Mouse (Mus musculus): ENCODE data around the gene Pnpo.

The Pnpo gene

GRCm38 (mm10) chr11:96969746-96970145 lies 26.0 kb upstream of the Pnpo start:
- in situ Hi-C loops (cut with MboI, MseI), result no loop called here

GRCm38 (mm10) chr11:96969280-96969722 lies 25.5 kb upstream of the Pnpo start:
- in situ Hi-C loops (cut with MboI, MseI), result no loop called here

- in situ Hi-C loops (cut with MboI, MseI), result no loop called here
These were observed 24.7 kb upstream of the Pnpo start for GRCm38 (mm10) chr11:96968476-96968875.

- in situ Hi-C loops (cut with MboI, MseI), result no loop called here
These were observed 23.9 kb upstream of the Pnpo start for GRCm38 (mm10) chr11:96967544-96968269.

- in situ Hi-C loops (cut with MboI, MseI), result no loop called here
These were observed 23.2 kb upstream of the Pnpo start for GRCm38 (mm10) chr11:96966914-96967543.

GRCm38 (mm10) chr11:96966172-96966571 lies 22.4 kb upstream of the Pnpo start:
- in situ Hi-C loops (cut with MboI, MseI), result no loop called here

- in situ Hi-C loops (cut with MboI, MseI), result no loop called here
These were observed 19.8 kb upstream of the Pnpo start for GRCm38 (mm10) chr11:96963580-96963979.

- in situ Hi-C loops (cut with MboI, MseI), result no loop called here
These were observed 13.4 kb upstream of the Pnpo start for GRCm38 (mm10) chr11:96957061-96957805.

GRCm38 (mm10) chr11:96956009-96956724 lies 12.4 kb upstream of the Pnpo start:
- in situ Hi-C loops (cut with MboI, MseI), result no loop called here

- in situ Hi-C loops (cut with MboI, MseI), result no loop called here
These were observed 11.3 kb upstream of the Pnpo start for GRCm38 (mm10) chr11:96955094-96955493.

- in situ Hi-C loops (cut with MboI, MseI), result no loop called here
These were observed 9.1 kb upstream of the Pnpo start for GRCm38 (mm10) chr11:96952896-96953295.

- in situ Hi-C loops (cut with MboI, MseI), result no loop called here
These were observed 8.6 kb upstream of the Pnpo start for GRCm38 (mm10) chr11:96952426-96952825.

- in situ Hi-C loops (cut with MboI, MseI), result no loop called here
These were observed 7.0 kb upstream of the Pnpo start for GRCm38 (mm10) chr11:96950767-96951166.

- in situ Hi-C loops (cut with MboI, MseI), result no loop called here
These were observed 4.1 kb upstream of the Pnpo start for GRCm38 (mm10) chr11:96947849-96948248.

- in situ Hi-C loops (cut with MboI, MseI), result no loop called here
These were observed 2.7 kb upstream of the Pnpo start for GRCm38 (mm10) chr11:96946498-96946897.

GRCm38 (mm10) chr11:96944844-96945580 lies 1.2 kb upstream of the Pnpo start:
- in situ Hi-C loops (cut with MboI, MseI), result no loop called here

GRCm38 (mm10) chr11:96941989-96942590 lies 1.7 kb downstream of the Pnpo start:
- in situ Hi-C loops (cut with MboI, MseI), result no loop called here

- in situ Hi-C loops (cut with MboI, MseI), result no loop called here
These were observed 3.0 kb downstream of the Pnpo start for GRCm38 (mm10) chr11:96940578-96941465.

- in situ Hi-C loops (cut with MboI, MseI), result no loop called here
These were observed 5.4 kb downstream of the Pnpo start for GRCm38 (mm10) chr11:96938426-96938800.

All from regulatory T cell (primary cell).